Mouse (Mus musculus): ENCODE measurements around the gene Slitrk1. TPM values are rescaled to one million over a fixed set of nuclear protein-coding genes. Genes with fewer than 3 reads are reported as not detected.

Slitrk1 gene
- polyA plus RNA-seq (2014; fragmentation: Nextera tagmentation; extraction: Ambion mirVana), result 0.16 TPM in 1 of 2 replicates, not detected in the other

DNA sequence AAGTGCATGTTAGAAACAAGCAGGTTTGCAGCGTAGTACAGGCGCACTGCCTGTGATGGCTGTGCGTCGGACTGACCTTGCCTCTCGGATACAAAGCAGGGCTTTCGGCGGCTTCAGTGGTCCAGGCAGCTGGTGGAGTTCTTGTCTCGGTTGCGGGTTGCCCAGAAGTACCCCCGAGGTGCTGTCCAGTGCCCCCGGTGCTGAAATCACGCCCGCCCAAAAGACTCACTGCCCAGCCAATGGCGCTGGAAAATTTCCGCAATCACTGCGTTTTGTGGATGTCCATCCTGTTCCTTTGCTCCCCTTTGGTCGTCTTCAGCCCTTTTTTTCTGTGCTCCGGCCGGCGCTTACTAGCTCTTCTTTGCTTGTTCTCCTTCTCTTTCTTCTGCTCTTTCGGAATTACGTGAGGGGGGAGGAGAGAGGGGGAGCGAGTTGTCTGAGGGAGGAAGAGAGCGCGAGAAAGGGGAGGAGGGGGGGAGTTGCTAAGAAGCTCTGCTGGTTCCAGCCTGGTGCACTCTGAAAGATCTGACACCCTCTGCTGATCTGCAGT, at the start of gene Slitrk1:
Slitrk1 (minus strand) TSS at position 445 of the 550 bp plus-strand sequence.
- peak within 1 kb of the TSS; percentile 87 for H3K4me2 ChIP-seq (ENCODE audit: low read length)
- H3K36me3 ChIP-seq (ENCODE audit: control insufficient read depth, insufficient read depth, low read length), result no peaks in the 10 kb centered on the region
- under 1% methylated on average over 25 of the region's 25 CpGs for WGBS
- no peak within 1 kb of the TSS for H3K27ac ChIP-seq (replicated peaks in 1 of 2; ENCODE audit: control insufficient read depth in 1 of 2, insufficient read depth in 1 of 2, low read depth in 2 of 2, low read length in 2 of 2)
- ATAC-seq (ENCODE audit: insufficient number of reproducible peaks, insufficient read depth, low FRiP score, low read depth), result no peak
- no peak within 1 kb of the TSS for H3K9ac ChIP-seq (ENCODE audit: low read length)
- H3K9me3 ChIP-seq (ENCODE audit: control insufficient read depth, low read length), result no peaks in the 10 kb centered on the region
- H3K27me3 ChIP-seq (ENCODE audit: control insufficient read depth, insufficient read depth, low read length), result peaks cover 33% of the 10 kb centered on the region
- H3K4me3 ChIP-seq (ENCODE audit: control insufficient read depth in 1 of 2, insufficient read depth in 1 of 2, low read depth in 1 of 2, low read length in 2 of 2), result peak within 1 kb of the TSS; percentile 45
- peaks cover 11 to 26% of the 10 kb centered on the region in 2 experiments; a peak in 3 of 4 replicates for H3K4me1 ChIP-seq (ENCODE audit: control insufficient read depth in 2 of 2, insufficient read depth in 2 of 2, low read length in 2 of 2)

DNA sequence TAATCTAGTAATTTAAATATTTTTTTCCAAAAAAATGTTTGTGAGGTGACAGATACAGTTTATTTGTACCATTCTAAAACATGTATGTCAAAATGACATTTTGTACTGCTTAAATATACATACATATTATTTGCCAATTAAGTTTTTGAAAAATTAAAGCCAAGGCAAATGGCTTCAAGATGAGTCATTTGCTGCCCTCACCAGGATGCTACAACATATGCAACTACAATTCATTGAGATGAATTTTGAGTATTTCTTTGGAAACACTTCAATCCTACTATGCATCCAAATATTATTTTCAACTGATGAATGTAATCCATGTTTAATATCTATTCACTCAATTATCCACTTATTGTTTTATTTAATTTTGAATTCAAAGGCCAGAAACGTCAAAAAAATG, 21.8 kb upstream of the Slitrk1 start:
- no peaks in the 10 kb centered on the region for H3K36me3 ChIP-seq (ENCODE audit: control insufficient read depth, insufficient read depth, low read length)
- no peak overlapping the region for H3K9ac ChIP-seq (ENCODE audit: low read length)
- 60% methylated on average over 1 of the region's 1 CpGs for WGBS
- H3K27ac ChIP-seq (replicated peaks in 1 of 2; ENCODE audit: control insufficient read depth in 1 of 2, insufficient read depth in 1 of 2, low read depth in 2 of 2, low read length in 2 of 2), result no peak overlapping the region
- no peaks in the 10 kb centered on the region for H3K9me3 ChIP-seq (ENCODE audit: control insufficient read depth, low read length)
- H3K4me3 ChIP-seq (ENCODE audit: control insufficient read depth in 1 of 2, insufficient read depth in 1 of 2, low read depth in 1 of 2, low read length in 2 of 2), result no peak overlapping the region
- H3K4me1 ChIP-seq (ENCODE audit: control insufficient read depth in 2 of 2, insufficient read depth in 2 of 2, low read length in 2 of 2), result no peaks in the 10 kb centered on the region
- H3K27me3 ChIP-seq (ENCODE audit: control insufficient read depth, insufficient read depth, low read length), result no peaks in the 10 kb centered on the region
- ATAC-seq (ENCODE audit: insufficient number of reproducible peaks, insufficient read depth, low FRiP score, low read depth), result no peak
- H3K4me2 ChIP-seq (ENCODE audit: low read length), result no peak overlapping the region

DNA sequence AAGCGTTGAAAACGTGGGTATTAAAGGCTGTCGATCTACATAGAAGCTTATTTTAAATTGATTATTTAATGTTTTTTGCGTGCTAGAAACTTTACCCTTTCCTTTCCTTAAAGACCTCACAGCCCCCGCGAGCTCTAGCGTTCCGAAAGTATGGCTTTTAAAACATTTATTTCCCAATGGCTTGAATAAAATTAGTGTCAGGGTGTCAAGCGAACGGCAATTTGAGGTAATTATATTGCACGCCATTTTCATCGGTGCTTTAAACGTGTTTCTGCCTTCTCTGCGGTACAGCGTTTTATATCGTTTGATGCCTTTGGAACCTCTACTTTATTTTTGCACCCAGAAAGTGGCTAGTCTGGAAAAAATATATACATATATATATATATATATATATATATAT, 378 bp upstream of the Slitrk1 start:
- H3K9ac ChIP-seq (ENCODE audit: low read length), result no peak overlapping the region
- H3K36me3 ChIP-seq (ENCODE audit: control insufficient read depth, insufficient read depth, low read length), result no peaks in the 10 kb centered on the region
- H3K27ac ChIP-seq (replicated peaks in 1 of 2; ENCODE audit: control insufficient read depth in 1 of 2, insufficient read depth in 1 of 2, low read depth in 2 of 2, low read length in 2 of 2), result no peak overlapping the region
- H3K4me2 ChIP-seq (ENCODE audit: low read length), result peak overlapping the region; percentile 87
- H3K9me3 ChIP-seq (ENCODE audit: control insufficient read depth, low read length), result no peaks in the 10 kb centered on the region
- H3K4me1 ChIP-seq (ENCODE audit: control insufficient read depth in 2 of 2, insufficient read depth in 2 of 2, low read length in 2 of 2), result peaks cover 11 to 26% of the 10 kb centered on the region in 2 experiments; a peak in 3 of 4 replicates
- ATAC-seq (ENCODE audit: insufficient number of reproducible peaks, insufficient read depth, low FRiP score, low read depth), result no peak
- H3K27me3 ChIP-seq (ENCODE audit: control insufficient read depth, insufficient read depth, low read length), result peaks cover 33% of the 10 kb centered on the region
- peak overlapping the region in 1 of 2 experiments; percentile 45; a peak in 2 of 4 replicates for H3K4me3 ChIP-seq (ENCODE audit: control insufficient read depth in 1 of 2, insufficient read depth in 1 of 2, low read depth in 1 of 2, low read length in 2 of 2)
- WGBS, result 22% methylated on average over 16 of the region's 16 CpGs

DNA sequence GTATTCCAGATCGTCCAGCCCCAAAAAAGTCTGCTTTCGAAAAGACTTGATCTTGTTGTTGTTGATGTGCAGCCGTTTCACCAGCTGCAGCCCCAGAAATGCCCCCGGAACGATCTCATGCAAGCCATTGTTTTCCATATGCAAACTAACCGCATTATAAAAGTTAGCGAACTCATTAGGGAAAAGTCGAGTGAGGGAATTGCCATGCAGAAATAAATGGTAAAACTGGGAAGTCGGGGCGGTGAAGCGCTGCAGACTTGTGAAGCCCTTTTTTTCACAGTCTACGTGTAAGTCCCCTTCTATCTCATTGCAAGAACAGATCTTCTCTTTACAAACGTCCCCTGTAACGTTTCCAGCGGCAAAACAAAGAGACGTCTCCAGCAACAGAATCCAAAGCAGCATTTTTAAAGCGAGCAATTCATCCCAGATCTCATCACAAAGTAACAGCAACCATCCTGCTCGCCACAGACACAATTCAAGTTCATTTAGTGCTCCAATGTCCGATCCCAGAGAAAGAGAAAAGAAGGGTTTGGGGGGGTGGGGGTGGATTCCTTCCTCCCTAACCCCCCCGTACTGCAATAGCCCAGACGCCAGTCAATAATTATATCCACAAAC, 975 bp downstream of the Slitrk1 start:
- Histone ChIP-seq H3K9ac (ENCODE audit: low read length) (no peak overlapping the region), H3K27ac (replicated peaks in 1 of 2; ENCODE audit: control insufficient read depth in 1 of 2, insufficient read depth in 1 of 2, low read depth in 2 of 2, low read length in 2 of 2) (no peak overlapping the region), H3K9me3 (ENCODE audit: control insufficient read depth, low read length) (no peaks in the 10 kb centered on the region), H3K27me3 (ENCODE audit: control insufficient read depth, insufficient read depth, low read length) (peaks cover 33% of the 10 kb centered on the region), H3K4me2 (ENCODE audit: low read length) (peak overlapping the region; percentile 87), H3K4me1 (ENCODE audit: control insufficient read depth in 2 of 2, insufficient read depth in 2 of 2, low read length in 2 of 2) (peaks cover 11 to 26% of the 10 kb centered on the region in 2 experiments; a peak in 3 of 4 replicates), H3K36me3 (ENCODE audit: control insufficient read depth, insufficient read depth, low read length) (no peaks in the 10 kb centered on the region), H3K4me3 (ENCODE audit: control insufficient read depth in 1 of 2, insufficient read depth in 1 of 2, low read depth in 1 of 2, low read length in 2 of 2) (peak overlapping the region; percentile 30 to 45)
- 3% methylated on average over 21 of the region's 21 CpGs for WGBS
- ATAC-seq (ENCODE audit: insufficient number of reproducible peaks, insufficient read depth, low FRiP score, low read depth), result no peak

DNA sequence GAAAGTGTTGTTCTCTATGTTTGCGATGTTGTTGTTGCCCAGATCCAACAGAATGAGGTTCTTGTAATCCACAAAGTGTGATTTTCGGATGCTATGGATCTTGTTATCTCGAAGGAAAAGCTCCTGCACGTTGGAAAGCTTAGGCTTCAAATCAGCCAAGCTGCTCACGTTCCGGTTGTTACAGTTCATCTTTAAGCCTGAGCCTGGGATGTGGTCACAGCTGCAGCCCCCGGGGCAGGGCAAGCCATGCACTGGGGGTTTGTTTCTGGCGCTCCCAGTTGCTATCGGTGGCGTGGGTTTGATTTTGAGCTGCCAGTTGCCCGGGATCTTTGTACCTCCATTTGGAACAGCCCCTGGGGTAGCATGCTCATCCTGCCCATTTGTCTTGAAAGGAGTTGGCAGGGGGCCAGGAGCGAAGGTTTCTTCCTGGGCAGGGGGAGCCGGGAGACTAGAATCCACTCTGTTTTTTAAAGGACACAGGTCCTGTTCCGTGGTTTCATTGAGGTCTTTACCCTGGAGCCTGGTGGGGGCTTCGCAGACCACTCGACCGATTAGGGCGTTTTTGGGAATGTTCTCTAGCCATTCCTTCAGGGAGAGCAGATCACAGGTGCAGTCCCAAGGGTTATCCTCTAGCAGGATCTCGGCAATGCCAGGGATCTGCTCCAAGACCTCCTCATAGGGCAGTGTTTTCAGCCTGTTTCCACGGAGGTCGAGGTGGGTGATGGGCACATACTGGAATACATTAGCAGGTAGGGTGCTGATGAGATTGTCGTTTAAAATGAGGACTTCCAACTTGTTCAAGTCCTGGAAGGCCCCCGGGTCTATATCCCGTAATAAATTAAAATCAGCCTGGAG, 1.7 kb downstream of the Slitrk1 start:
- Histone ChIP-seq H3K27ac (replicated peaks in 1 of 2; ENCODE audit: control insufficient read depth in 1 of 2, insufficient read depth in 1 of 2, low read depth in 2 of 2, low read length in 2 of 2) (no peak overlapping the region), H3K27me3 (ENCODE audit: control insufficient read depth, insufficient read depth, low read length) (peaks cover 33% of the 10 kb centered on the region), H3K4me1 (ENCODE audit: control insufficient read depth in 2 of 2, insufficient read depth in 2 of 2, low read length in 2 of 2) (peaks cover 11 to 26% of the 10 kb centered on the region in 2 experiments; a peak in 3 of 4 replicates), H3K9ac (ENCODE audit: low read length) (no peak overlapping the region), H3K36me3 (ENCODE audit: control insufficient read depth, insufficient read depth, low read length) (no peaks in the 10 kb centered on the region), H3K9me3 (ENCODE audit: control insufficient read depth, low read length) (no peaks in the 10 kb centered on the region), H3K4me2 (ENCODE audit: low read length) (peak overlapping the region; percentile 87), H3K4me3 (ENCODE audit: control insufficient read depth in 1 of 2, insufficient read depth in 1 of 2, low read depth in 1 of 2, low read length in 2 of 2) (peak overlapping the region; percentile 30 to 45)
- WGBS, result 3% methylated on average over 24 of the region's 24 CpGs
- no peak for ATAC-seq (ENCODE audit: insufficient number of reproducible peaks, insufficient read depth, low FRiP score, low read depth)

DNA sequence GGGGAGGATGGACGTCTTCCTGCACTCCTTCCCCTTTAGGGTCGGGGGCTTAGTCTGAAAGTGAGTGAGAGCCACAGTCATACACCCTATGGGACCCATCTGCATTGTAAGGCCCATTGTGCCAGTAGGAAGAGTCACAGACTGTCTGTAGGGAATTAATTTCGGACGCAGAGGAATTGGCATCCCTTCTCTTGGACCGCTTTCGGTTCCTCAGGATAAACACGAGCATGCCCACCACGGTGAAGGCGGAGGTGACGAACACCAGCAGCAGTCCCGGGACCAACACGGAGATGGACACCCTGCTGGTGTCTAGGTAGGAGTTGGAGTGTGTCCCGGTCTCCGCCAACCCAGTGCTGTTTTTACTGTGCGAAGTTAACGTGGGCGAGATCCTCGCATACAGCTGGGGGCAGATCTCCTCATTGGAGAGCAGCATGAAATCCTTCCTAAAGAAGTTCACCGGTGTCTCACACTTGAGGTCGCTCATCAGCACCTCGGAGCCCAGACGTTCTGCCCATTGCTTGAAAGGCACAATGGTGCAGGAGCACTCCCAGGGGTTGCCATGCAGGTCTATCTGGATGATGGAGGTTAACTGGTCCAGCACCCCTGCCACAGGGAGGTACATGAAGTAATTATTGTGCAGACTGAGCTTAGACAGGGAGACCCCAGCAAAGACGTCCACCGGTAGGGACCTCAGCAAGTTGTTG, 2.7 kb downstream of the Slitrk1 start:
- Histone ChIP-seq H3K27me3 (ENCODE audit: control insufficient read depth, insufficient read depth, low read length) (peaks cover 33% of the 10 kb centered on the region), H3K4me1 (ENCODE audit: control insufficient read depth in 2 of 2, insufficient read depth in 2 of 2, low read length in 2 of 2) (peaks cover 11 to 26% of the 10 kb centered on the region in 2 experiments; a peak in 3 of 4 replicates), H3K9ac (ENCODE audit: low read length) (peak overlapping the region; percentile 34), H3K27ac (replicated peaks in 1 of 2; ENCODE audit: control insufficient read depth in 1 of 2, insufficient read depth in 1 of 2, low read depth in 2 of 2, low read length in 2 of 2) (no peak overlapping the region), H3K36me3 (ENCODE audit: control insufficient read depth, insufficient read depth, low read length) (no peaks in the 10 kb centered on the region), H3K9me3 (ENCODE audit: control insufficient read depth, low read length) (no peaks in the 10 kb centered on the region), H3K4me2 (ENCODE audit: low read length) (peak overlapping the region; percentile 87), H3K4me3 (ENCODE audit: control insufficient read depth in 1 of 2, insufficient read depth in 1 of 2, low read depth in 1 of 2, low read length in 2 of 2) (peak overlapping the region; percentile 44 to 45)
- ATAC-seq (ENCODE audit: insufficient number of reproducible peaks, insufficient read depth, low FRiP score, low read depth), result no peak; the same call in 1 of the 2 replicates
- 1% methylated on average over 24 of the region's 24 CpGs for WGBS
